Mouse (Mus musculus) heart, postnatal 0 days (tissue): Measurements from ENCODE around the gene Eps8.

ENCODE experiments used
- CTCF ChIP-seq: IDR thresholded peaks from 2 replicates; pipeline ENCODE4 v1.5.1; 2016; ENCODE audit warnings: antibody characterized with exemption, control low read depth, low read depth
- EP300 ChIP-seq: IDR thresholded peaks from 2 replicates; pipeline ENCODE4 v1.6.1; 2016; ENCODE audit warnings: antibody characterized with exemption, low read depth

GRCm38 (mm10) chr6:137649068-137649480, 5.6 kb downstream of the Eps8 start:
- TF ChIP-seq EP300 (no peak), CTCF (peak; percentile 32)
